Mouse (Mus musculus) MEL (cell line): ENCODE data around the gene Uchl4. TPM values are rescaled to one million over a fixed set of nuclear protein-coding genes. Genes with fewer than 3 reads are reported as not detected.

Experiments used
- DNase-seq: peaks from one replicate; pipeline ENCODE4 v3.0.0; 2011; ENCODE audit warnings: low read depth, low spot score
- H3K27ac ChIP-seq: 2 replicates; pipeline ENCODE4 v1.5.1; 2012; ENCODE audit warnings: low read depth, mild to moderate bottlenecking, control low read depth, low read length, moderate library complexity; ENCODE audit not compliant: control insufficient read depth
- H3K27me3 ChIP-seq, 2 experiments: fragments of 150-350 bp in 1 of 2; sonication (generic) in 1 of 2; 2 replicates each; pipeline ENCODE4 v1.6.1; 2012; ENCODE audit warnings: low read length in 2 of 2, mild to moderate bottlenecking in 2 of 2, improper control_type of control experiment in 1 of 2, moderate library complexity in 1 of 2; ENCODE audit not compliant: insufficient read depth in 2 of 2, control insufficient read depth in 1 of 2
- H3K36me3 ChIP-seq, 2 experiments: 2 replicates each; pipeline ENCODE4 v1.6.1; 2012 to 2014; ENCODE audit warnings: low read length in 2 of 2, improper control_type of control experiment in 1 of 2, inconsistent platforms in 1 of 2, mild to moderate bottlenecking in 1 of 2; ENCODE audit not compliant: insufficient read depth in 2 of 2, control insufficient read depth in 1 of 2
- H3K4me1 ChIP-seq, 2 experiments: fragments of 150-350 bp in 1 of 2; sonication (generic) in 1 of 2; 2 replicates each; pipeline ENCODE4 v1.6.1; 2012; ENCODE audit warnings: low read length in 2 of 2, improper control_type of control experiment in 1 of 2, mild to moderate bottlenecking in 1 of 2; ENCODE audit not compliant: insufficient read depth in 2 of 2, control insufficient read depth in 1 of 2
- H3K4me3 ChIP-seq, 2 experiments: fragments of 150-350 bp in 1 of 2; sonication (generic) in 1 of 2; 2 replicates each; pipeline ENCODE4 v1.5.1; 2012; ENCODE audit warnings: low read depth in 2 of 2, low read length in 2 of 2, mild to moderate bottlenecking in 2 of 2, moderate library complexity in 2 of 2, control low read depth in 1 of 2, improper control_type of control experiment in 1 of 2; ENCODE audit not compliant: control insufficient read depth in 1 of 2, insufficient read depth in 1 of 2
- H3K79me2 ChIP-seq: 2 replicates; pipeline ENCODE4 v1.6.1; 2012; ENCODE audit warnings: mild to moderate bottlenecking, low read length, moderate library complexity; ENCODE audit not compliant: control insufficient read depth, poor library complexity, insufficient read depth
- H3K9ac ChIP-seq: 2 replicates; pipeline ENCODE4 v1.6.1; 2012; ENCODE audit warnings: low read depth, mild to moderate bottlenecking, control low read depth, low read length, moderate library complexity; ENCODE audit not compliant: control insufficient read depth, poor library complexity, severe bottlenecking
- H3K9me3 ChIP-seq: fragments of 150-350 bp; sonication (generic); replicated peaks from 2 replicates; pipeline ENCODE4 v1.6.1; 2012; ENCODE audit warnings: mild to moderate bottlenecking, low read length, improper control_type of control experiment, moderate library complexity; ENCODE audit not compliant: insufficient read depth
- BHLHE40 ChIP-seq: IDR thresholded peaks from 2 replicates; pipeline ENCODE4 v1.6.1; 2012; ENCODE audit warnings: low read depth, mild to moderate bottlenecking, inconsistent platforms, low read length, improper control_type of control experiment, borderline replicate concordance
- CHD1 ChIP-seq: IDR thresholded peaks from 2 replicates; pipeline ENCODE4 v1.6.1; 2012; ENCODE audit warnings: low read depth, mild to moderate bottlenecking, inconsistent platforms, low read length, improper control_type of control experiment
- CHD2 ChIP-seq: IDR thresholded peaks from 2 replicates; pipeline ENCODE4 v1.6.1; 2011; ENCODE audit warnings: low read length, improper control_type of control experiment
- CTCF ChIP-seq, 3 experiments: IDR thresholded peaks in 2 of 3; conservative IDR thresholded peaks in 1 of 3; 2 replicates each; pipeline ENCODE4 v1.5.1; 2011 to 2012; ENCODE audit warnings: low read length in 3 of 3, low read depth in 2 of 3, mild to moderate bottlenecking in 2 of 3, improper control_type of control experiment in 1 of 3, inconsistent platforms in 1 of 3, mixed read lengths in 1 of 3, moderate library complexity in 1 of 3; ENCODE audit not compliant: control insufficient read depth in 1 of 3, insufficient read depth in 1 of 3, poor library complexity in 1 of 3, severe bottlenecking in 1 of 3
- E2F4 ChIP-seq: IDR thresholded peaks from 2 replicates; pipeline ENCODE4 v1.6.1; 2011; ENCODE audit warnings: low read depth, low read length, improper control_type of control experiment, borderline replicate concordance
- ELF1 ChIP-seq: IDR thresholded peaks from 2 replicates; pipeline ENCODE4 v1.6.1; 2014; ENCODE audit warnings: low read depth, mild to moderate bottlenecking, inconsistent platforms, low read length, improper control_type of control experiment, moderate library complexity
- EP300 ChIP-seq, 2 experiments: IDR thresholded peaks; 2 replicates each; pipeline ENCODE4 v1.6.1; 2011; ENCODE audit warnings: improper control_type of control experiment in 2 of 2, low read length in 2 of 2, low read depth in 1 of 2, mild to moderate bottlenecking in 1 of 2
- ETS1 ChIP-seq: IDR thresholded peaks from 2 replicates; pipeline ENCODE4 v1.6.1; 2012; ENCODE audit warnings: low read depth, mild to moderate bottlenecking, inconsistent platforms, low read length, improper control_type of control experiment, moderate library complexity
- GABPA ChIP-seq: IDR thresholded peaks from 2 replicates; pipeline ENCODE4 v1.6.1; 2012; ENCODE audit warnings: low read depth, mild to moderate bottlenecking, inconsistent platforms, low read length, improper control_type of control experiment, moderate library complexity
- GATA1 ChIP-seq: IDR thresholded peaks from 2 replicates; pipeline ENCODE4 v1.6.1; 2011; ENCODE audit warnings: low read depth, low read length, improper control_type of control experiment
- HCFC1 ChIP-seq: IDR thresholded peaks from 2 replicates; pipeline ENCODE4 v1.6.1; 2012; ENCODE audit warnings: low read depth, mild to moderate bottlenecking, inconsistent platforms, low read length, improper control_type of control experiment, moderate library complexity
- KAT2A ChIP-seq: conservative IDR thresholded peaks from 2 replicates; pipeline ENCODE4 v1.6.1; 2012; ENCODE audit warnings: low read depth, low read length, improper control_type of control experiment, inconsistent platforms
- MAFK ChIP-seq: IDR thresholded peaks from 2 replicates; pipeline ENCODE4 v1.6.1; 2011; ENCODE audit warnings: low read depth, mild to moderate bottlenecking, low read length, improper control_type of control experiment, borderline replicate concordance
- MAX ChIP-seq: IDR thresholded peaks from 2 replicates; pipeline ENCODE4 v1.6.1; 2011; ENCODE audit warnings: low read length, improper control_type of control experiment
- MAZ ChIP-seq: IDR thresholded peaks from 2 replicates; pipeline ENCODE4 v1.6.1; 2012; ENCODE audit warnings: low read depth, mild to moderate bottlenecking, inconsistent platforms, low read length, improper control_type of control experiment
- MXI1 ChIP-seq: IDR thresholded peaks from 2 replicates; pipeline ENCODE4 v1.6.1; 2011; ENCODE audit warnings: mild to moderate bottlenecking, low read depth, low read length, improper control_type of control experiment
- MYB ChIP-seq: IDR thresholded peaks from 2 replicates; pipeline ENCODE4 v1.6.1; 2011; ENCODE audit warnings: mild to moderate bottlenecking, low read depth, low read length, improper control_type of control experiment
- MYC ChIP-seq: IDR thresholded peaks from 2 replicates; pipeline ENCODE4 v1.6.1; 2011; ENCODE audit warnings: low read depth, mild to moderate bottlenecking, low read length, improper control_type of control experiment, moderate library complexity
- NELFE ChIP-seq: IDR thresholded peaks from 2 replicates; pipeline ENCODE4 v1.6.1; 2011; ENCODE audit warnings: low read depth, low read length, improper control_type of control experiment
- NRF1 ChIP-seq: IDR thresholded peaks from 2 replicates; pipeline ENCODE4 v1.6.1; 2014; ENCODE audit warnings: low read depth, mild to moderate bottlenecking, inconsistent platforms, low read length, improper control_type of control experiment, moderate library complexity; ENCODE audit not compliant: poor library complexity, insufficient read depth, severe bottlenecking
- POLR2A ChIP-seq, 2 experiments: IDR thresholded peaks; 2 replicates each; pipeline ENCODE4 v1.6.1; 2011 to 2012; ENCODE audit warnings: low read length in 2 of 2, mild to moderate bottlenecking in 2 of 2, control low read depth in 1 of 2, improper control_type of control experiment in 1 of 2, low read depth in 1 of 2, moderate library complexity in 1 of 2; ENCODE audit not compliant: control insufficient read depth in 1 of 2, insufficient read depth in 1 of 2, poor library complexity in 1 of 2
- POLR2AphosphoS2 ChIP-seq: IDR thresholded peaks from 2 replicates; pipeline ENCODE4 v1.6.1; 2011; ENCODE audit warnings: low read length, improper control_type of control experiment
- RAD21 ChIP-seq: IDR thresholded peaks from 2 replicates; pipeline ENCODE4 v1.6.1; 2011; ENCODE audit warnings: mild to moderate bottlenecking, low read depth, low read length, improper control_type of control experiment
- RCOR1 ChIP-seq: IDR thresholded peaks from 2 replicates; pipeline ENCODE4 v1.6.1; 2012; ENCODE audit warnings: low read depth, mild to moderate bottlenecking, inconsistent platforms, low read length, improper control_type of control experiment
- SMC3 ChIP-seq: IDR thresholded peaks from 2 replicates; pipeline ENCODE4 v1.6.1; 2011; ENCODE audit warnings: low read depth, low read length, improper control_type of control experiment
- TAL1 ChIP-seq: IDR thresholded peaks from 2 replicates; pipeline ENCODE4 v1.6.1; 2012; ENCODE audit warnings: mild to moderate bottlenecking, inconsistent platforms, low read length, moderate library complexity, mixed read lengths
- TBP ChIP-seq: IDR thresholded peaks from 2 replicates; pipeline ENCODE4 v1.8.0; 2011; ENCODE audit warnings: low read depth, low read length, improper control_type of control experiment
- TCF12 ChIP-seq: IDR thresholded peaks from 2 replicates; pipeline ENCODE4 v1.6.1; 2014; ENCODE audit warnings: low read depth, mild to moderate bottlenecking, inconsistent platforms, low read length, improper control_type of control experiment, moderate library complexity
- UBTF ChIP-seq: IDR thresholded peaks from 2 replicates; pipeline ENCODE4 v1.6.1; 2012; ENCODE audit warnings: low read depth, mild to moderate bottlenecking, inconsistent platforms, low read length, improper control_type of control experiment, moderate library complexity, borderline replicate concordance; ENCODE audit not compliant: insufficient read depth
- USF1 ChIP-seq: IDR thresholded peaks from 2 replicates; pipeline ENCODE4 v1.6.1; 2014; ENCODE audit warnings: low read depth, mild to moderate bottlenecking, inconsistent platforms, low read length, improper control_type of control experiment, moderate library complexity
- USF2 ChIP-seq, 2 experiments: IDR thresholded peaks; 2 replicates each; pipeline ENCODE4 v1.6.1; 2011 to 2012; ENCODE audit warnings: improper control_type of control experiment in 2 of 2, low read length in 2 of 2, borderline replicate concordance in 1 of 2, inconsistent platforms in 1 of 2, low read depth in 1 of 2, mild to moderate bottlenecking in 1 of 2; ENCODE audit not compliant: insufficient read depth in 1 of 2
- ZC3H11A ChIP-seq: IDR thresholded peaks from 2 replicates; pipeline ENCODE4 v1.6.1; 2012; ENCODE audit warnings: low read depth, mild to moderate bottlenecking, inconsistent platforms, low read length, improper control_type of control experiment
- ZKSCAN1 ChIP-seq: IDR thresholded peaks from 2 replicates; pipeline ENCODE4 v1.6.1; 2012; ENCODE audit warnings: low read depth, mild to moderate bottlenecking, inconsistent platforms, low read length, improper control_type of control experiment, moderate library complexity
- ZMIZ1 ChIP-seq: IDR thresholded peaks from 2 replicates; pipeline ENCODE4 v1.6.1; 2012; ENCODE audit warnings: low read depth, mild to moderate bottlenecking, inconsistent platforms, low read length, improper control_type of control experiment, moderate library complexity
- polyA plus RNA-seq, 2 experiments: library from polyadenylated mRNA; stranded (reverse) in 1 of 2; unstranded in 1 of 2; fragments of >175 nt in 1 of 2; fragments of >200 nt in 1 of 2; gene quantifications; 2 replicates each; pipeline versions ENCODE4 v1.2.1 to v1.2.4; 2012; ENCODE audit warnings: low replicate concordance in 2 of 2, low read depth in 1 of 2; ENCODE audit not compliant: insufficient read length in 2 of 2, insufficient read depth in 1 of 2, missing spikeins in 1 of 2
- total RNA-seq: library from RNA; depleted of rRNA; stranded (reverse); fragments of 300-350 nt; gene quantifications from 2 replicates; pipeline ENCODE4 v1.2.3, GENCODE M21; 2012

Gene Uchl4
- total and polyA plus RNA-seq, 3 experiments: 0.27 to 7.4 TPM; not detected in 1

DNA sequence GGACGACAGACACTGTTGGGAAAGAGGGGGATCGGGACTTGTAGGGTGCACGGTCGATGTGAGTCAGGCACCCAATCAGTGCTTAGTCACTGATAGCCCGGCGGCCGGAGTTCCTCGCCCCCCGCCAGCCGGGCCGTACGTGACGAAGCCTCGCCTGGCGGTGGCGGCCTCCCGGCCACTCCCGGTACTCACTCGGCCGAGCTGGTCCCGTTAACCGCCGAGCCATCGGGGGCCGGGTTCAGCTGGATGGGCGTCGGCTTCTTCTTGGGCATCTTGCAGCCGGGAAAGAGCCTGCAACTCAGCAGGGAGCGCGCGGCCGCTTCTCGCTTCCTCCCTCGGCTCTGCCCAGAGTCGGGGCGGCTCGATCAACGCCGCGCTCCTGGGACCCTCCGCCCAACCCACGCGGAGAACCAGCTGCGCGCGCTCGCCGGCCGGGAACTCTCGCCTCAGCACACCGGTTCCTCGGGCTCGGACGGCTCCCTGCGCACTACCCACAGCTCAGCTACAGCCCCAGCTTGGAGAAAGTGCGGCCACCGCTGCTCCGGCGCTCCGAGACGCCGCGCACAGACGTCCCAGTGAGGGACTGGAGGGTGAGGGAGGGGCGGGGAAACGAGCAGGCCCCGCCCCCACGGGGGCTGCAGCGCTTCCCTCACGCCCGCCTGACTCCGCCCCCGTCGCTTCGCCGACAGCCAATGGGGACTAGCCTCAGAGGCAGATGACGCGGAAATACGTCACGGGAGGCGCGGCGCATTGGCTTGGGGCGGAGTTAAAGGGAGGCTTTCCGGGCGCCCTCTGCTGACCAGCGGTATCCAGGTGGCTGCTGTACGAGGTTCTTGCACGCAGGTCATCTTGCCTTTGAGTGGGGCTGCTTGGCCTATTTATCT, 18.3 kb downstream of the Uchl4 start, which contains the start of gene Map2k1:
TSS of gene Map2k1 (minus strand) at position 611 of the 884 bp plus-strand sequence.
- DNase-seq: peak; percentile 98
- TF ChIP-seq USF1 (peak; percentile 94), POLR2A (IDR thresholded peaks at IDR 0.05; ENCODE audit: control insufficient read depth in 1 of 2, insufficient read depth in 1 of 2, low read depth in 1 of 2, low read length in 2 of 2, poor library complexity in 1 of 2) (peak; percentile 95 to 99), ELF1 (peak; percentile 71; the same call in 1 of the 2 replicates), MXI1 (0 out of 2 replicates have a peak, but pooled peaks have one; percentile 20), EP300 (IDR thresholded peaks at IDR 0.05; ENCODE audit: low read depth in 1 of 2, low read length in 2 of 2) (no peak), ZKSCAN1 (no peak), KAT2A (no peak; the same call in 1 of the 2 replicates), ZC3H11A (no peak), MAFK (no peak), NELFE (peak; percentile 94), SMC3 (peak; percentile 48), HCFC1 (peak; percentile 79), TAL1 (no peak), TBP (peak; percentile 73), MAZ (peak; percentile 79; the same call in 1 of the 2 replicates), ZMIZ1 (peak; percentile 91; the same call in 1 of the 2 replicates), GABPA (no peak), MYC (no peak), RAD21 (no peak), E2F4 (no peak), MAX (peak; percentile 27; the same call in 1 of the 2 replicates), CTCF (IDR thresholded peaks at IDR 0.05 in 2 of 3, conservative IDR thresholded peaks at IDR 0.05 in 1 of 3; ENCODE audit: control insufficient read depth in 1 of 3, insufficient read depth in 1 of 3, low read depth in 2 of 3, low read length in 3 of 3, poor library complexity in 1 of 3, severe bottlenecking in 1 of 3) (peak; percentile 37 to 79 (median 68); a peak in 5 of 6 replicates), TCF12 (peak; percentile 70), CHD1 (peak; percentile 19; the same call in 1 of the 2 replicates), MYB (no peak), NRF1 (no peak), USF2 (IDR thresholded peaks at IDR 0.05; ENCODE audit: borderline replicate concordance in 1 of 2, insufficient read depth in 1 of 2, low read depth in 1 of 2, low read length in 2 of 2) (peak in 1 of 2 experiments; percentile 61; a peak in 2 of 4 replicates), RCOR1 (0 out of 2 replicates have a peak, but pooled peaks have one; percentile 10), ETS1 (no peak; the same call in 1 of the 2 replicates), GATA1 (no peak), BHLHE40 (no peak), UBTF (peak; percentile 62; the same call in 1 of the 2 replicates), CHD2 (no peak), POLR2AphosphoS2 (peak; percentile 94)

More for the DNA sequence above, 18.3 kb downstream of the Uchl4 start, which contains the start of gene Map2k1:
- Histone ChIP-seq H3K4me3 (peak within 1 kb of the TSS; percentile 95 to 96), H3K36me3 (peaks cover 0 to 15% of the 10 kb centered on the region in 2 experiments; a peak in 2 of 4 replicates), H3K27me3 (no peaks in the 10 kb centered on the region), H3K27ac (peak within 1 kb of the TSS; percentile 57), H3K9ac (peak within 1 kb of the TSS; percentile 93), H3K9me3 (no peaks in the 10 kb centered on the region), H3K4me1 (peaks cover 14 to 17% of the 10 kb centered on the region in 2 experiments; a peak in 3 of 4 replicates), H3K79me2 (peaks cover 13% of the 10 kb centered on the region)
